Mouse (Mus musculus): Measurements from ENCODE around the gene Col4a2.

- no peak for TF ChIP-seq CTCF (IDR thresholded peaks at IDR 0.05)
- peak; percentile 100 for TF ChIP-seq EP300 (IDR thresholded peaks at IDR 0.05)
Observed at GRCm38 (mm10) chr8:11351355-11351754, 38.8 kb downstream of the Col4a2 start.
